Comparison of ENCODE assay signal across 9 mouse cellular contexts in genomic region chr9:116489273-116489672, GRCm38 (mm10).
DNase-seq lines count a peak whose midpoint lies in the region; ATAC-seq and TF ChIP-seq lines count a peak whose summit lies in the region.
"Had no signal": no experiment of that assay in that cellular context is flagged by ENCODE, and none has a peak within 500 bp of the region (broad histone marks: within the 10 kb centered on the region; RNA-seq: fewer than 3 reads in every experiment).

No protein-coding gene starts in this region.

- intact Hi-C loops in gastrocnemius, adult 2 months (cut with DNase I), result no loop called here

- no peak for TF ChIP-seq CTCF in gastrocnemius, adult 2 months (IDR thresholded peaks at IDR 0.05)

- H3K4me3 ChIP-seq in gastrocnemius, adult 2 months, result no peak overlapping the region
- H3K4me3 ChIP-seq in midbrain, embryonic 13.5 days (replicated peaks), result no peak overlapping the region
- no peak overlapping the region for H3K4me3 ChIP-seq in midbrain, embryonic 14.5 days (replicated peaks; ENCODE audit: low read depth, low read length)
- H3K4me3 ChIP-seq in hindbrain, embryonic 14.5 days (replicated peaks; ENCODE audit: low read length), result no peak overlapping the region
- no peak overlapping the region for H3K4me3 ChIP-seq in stomach, embryonic 14.5 days (ENCODE audit: low read depth, low read length)

- no peak overlapping the region for H3K4me2 ChIP-seq in midbrain, embryonic 13.5 days (replicated peaks)
- H3K4me2 ChIP-seq in midbrain, embryonic 14.5 days (ENCODE audit: low read length), result no peak overlapping the region
- no peak overlapping the region for H3K4me2 ChIP-seq in hindbrain, embryonic 14.5 days (replicated peaks)
- no peak overlapping the region for H3K4me2 ChIP-seq in stomach, embryonic 14.5 days (replicated peaks; ENCODE audit: low read depth, low read length)

- no peak overlapping the region for H3K27ac ChIP-seq in gastrocnemius, adult 2 months
- H3K27ac ChIP-seq in midbrain, embryonic 13.5 days, result no peak overlapping the region
- no peak overlapping the region; the same call in 1 of the 2 replicates for H3K27ac ChIP-seq in midbrain, embryonic 14.5 days (replicated peaks; ENCODE audit: low read depth, low read length)
- peak overlapping the region; percentile 62 for H3K27ac ChIP-seq in hindbrain, embryonic 14.5 days
- no peak overlapping the region for H3K27ac ChIP-seq in stomach, embryonic 14.5 days (ENCODE audit: low read length)

- DNase-seq in gastrocnemius, adult 2 months, result peak; percentile 25
- no peak for DNase-seq in gastrocnemius, postnatal 4 days (ENCODE audit: low spot score in 2 of 2)
- no peak for DNase-seq in midbrain, embryonic 14.5 days
- peak; percentile 40 for DNase-seq in hindbrain, embryonic 14.5 days (ENCODE audit: low spot score)
- no peak for DNase-seq in kidney, postnatal 4 days

- whole genome bisulfite sequencing in midbrain, embryonic 13.5 days, result 72% methylated on average over 5 of the region's 5 CpGs
- WGBS in midbrain, embryonic 14.5 days, result 86% methylated on average over 5 of the region's 5 CpGs
- WGBS in hindbrain, embryonic 14.5 days, result 63% methylated on average over 5 of the region's 5 CpGs
- 83% methylated on average over 5 of the region's 5 CpGs for WGBS in stomach, embryonic 14.5 days

- no peak overlapping the region for H3K9ac ChIP-seq in midbrain, embryonic 13.5 days (replicated peaks)
- H3K9ac ChIP-seq in midbrain, embryonic 14.5 days (replicated peaks; ENCODE audit: low read length), result no peak overlapping the region
- H3K9ac ChIP-seq in hindbrain, embryonic 14.5 days, result no peak overlapping the region
- no peak overlapping the region for H3K9ac ChIP-seq in stomach, embryonic 14.5 days (replicated peaks; ENCODE audit: low read depth, low read length)
- H3K9ac ChIP-seq: liver, postnatal 0 days had no signal

- peak; percentile 30; the same call in 1 of the 2 replicates for ATAC-seq in midbrain, embryonic 13.5 days
- ATAC-seq in midbrain, embryonic 14.5 days (ENCODE audit: low FRiP score, low TSS enrichment), result no peak
- ATAC-seq in hindbrain, embryonic 14.5 days (ENCODE audit: low FRiP score), result 0 out of 2 replicates have a peak, but pooled peaks have one; percentile 37
- ATAC-seq in stomach, embryonic 14.5 days (ENCODE audit: insufficient number of reproducible peaks, insufficient read depth, low FRiP score, low read depth), result 0 out of 2 replicates have a peak, but pooled peaks have one; percentile 37
- no peak for ATAC-seq in activated CD4-positive, CD25-positive, alpha-beta regulatory T cell, adult 4 months
- ATAC-seq: liver, postnatal 0 days had no signal

- H3K4me1 ChIP-seq in midbrain, embryonic 13.5 days (replicated peaks), result no peaks in the 10 kb centered on the region
- H3K4me1 ChIP-seq in midbrain, embryonic 14.5 days (ENCODE audit: control insufficient read depth, insufficient read depth, low read length), result no peaks in the 10 kb centered on the region
- H3K4me1 ChIP-seq in hindbrain, embryonic 14.5 days (replicated peaks; ENCODE audit: control insufficient read depth, insufficient read depth, low read length), result no peaks in the 10 kb centered on the region
- no peaks in the 10 kb centered on the region for H3K4me1 ChIP-seq in stomach, embryonic 14.5 days (ENCODE audit: control insufficient read depth, insufficient read depth, low read length)

- H3K9me3 ChIP-seq in midbrain, embryonic 13.5 days, result peaks cover 11% of the 10 kb centered on the region; the same call in 1 of the 2 replicates
- peaks cover 5% of the 10 kb centered on the region; the same call in 1 of the 2 replicates for H3K9me3 ChIP-seq in midbrain, embryonic 14.5 days (ENCODE audit: control insufficient read depth, low read length)
- H3K9me3 ChIP-seq in hindbrain, embryonic 14.5 days (ENCODE audit: control insufficient read depth, low read length), result peaks cover 12% of the 10 kb centered on the region; the same call in 1 of the 2 replicates
- peaks cover 7% of the 10 kb centered on the region; the same call in 1 of the 2 replicates for H3K9me3 ChIP-seq in stomach, embryonic 14.5 days (ENCODE audit: control insufficient read depth, low read depth, low read length)

- H3K27me3 ChIP-seq in midbrain, embryonic 13.5 days, result no peaks in the 10 kb centered on the region
- H3K27me3 ChIP-seq in midbrain, embryonic 14.5 days (ENCODE audit: control insufficient read depth, insufficient read depth, low read length), result no peaks in the 10 kb centered on the region
- no peaks in the 10 kb centered on the region for H3K27me3 ChIP-seq in hindbrain, embryonic 14.5 days (ENCODE audit: control insufficient read depth, insufficient read depth, low read length)
- no peaks in the 10 kb centered on the region for H3K27me3 ChIP-seq in stomach, embryonic 14.5 days (ENCODE audit: control insufficient read depth, insufficient read depth, low read length)

- no peaks in the 10 kb centered on the region for H3K36me3 ChIP-seq in midbrain, embryonic 13.5 days
- H3K36me3 ChIP-seq in midbrain, embryonic 14.5 days (ENCODE audit: control insufficient read depth, insufficient read depth, low read length), result no peaks in the 10 kb centered on the region
- no peaks in the 10 kb centered on the region for H3K36me3 ChIP-seq in hindbrain, embryonic 14.5 days (replicated peaks; ENCODE audit: control insufficient read depth, insufficient read depth)
- no peaks in the 10 kb centered on the region for H3K36me3 ChIP-seq in stomach, embryonic 14.5 days (ENCODE audit: control insufficient read depth, insufficient read depth, low read length)

Comparison
In these comparisons a context has a peak if more than half of its experiments do, and no peak if none do; other contexts are left out.
1. DNase-seq: peak in gastrocnemius, adult 2 months (single experiment) and hindbrain, embryonic 14.5 days (single experiment); none in gastrocnemius, postnatal 4 days (0 of 2), midbrain, embryonic 14.5 days (single experiment) and kidney, postnatal 4 days (0 of 2).
2. ATAC-seq: peak in midbrain, embryonic 13.5 days (single experiment), hindbrain, embryonic 14.5 days (single experiment) and stomach, embryonic 14.5 days (single experiment); none in midbrain, embryonic 14.5 days (single experiment) and activated CD4-positive, CD25-positive, alpha-beta regulatory T cell, adult 4 months (single experiment).